Mouse (Mus musculus): ENCODE measurements around the gene Ccdc51. TPM values are rescaled to one million over a fixed set of nuclear protein-coding genes. Genes with fewer than 3 reads are reported as not detected.
A peak's percentile ranks its signal among the peaks of the same experiment; 100 is the strongest.
"Not testable (repeated sequence)": the region's sequence is repeated elsewhere in the genome, so short reads cannot be mapped to it uniquely, and the experiment has no call there.

Ccdc51 gene
- polyA plus RNA-seq, 1 experiment, result 9.7 TPM

GRCm38 (mm10) chr9:109127076-109127475 is 44.8 kb downstream of the Ccdc51 start:
- TF ChIP-seq POLR2A (IDR thresholded peaks at IDR 0.05; ENCODE audit: borderline replicate concordance, extremely low read depth, insufficient read depth, insufficient read length, poor library complexity, severe bottlenecking) (no peak), CTCF (IDR thresholded peaks at IDR 0.05; ENCODE audit: borderline replicate concordance, extremely low read depth, insufficient read depth, insufficient read length) (no peak)
- no peak for DNase-seq (ENCODE audit: low read depth)

GRCm38 (mm10) chr9:109128211-109128610 is 45.9 kb downstream of the Ccdc51 start:
- peak; percentile 48; the same call in 1 of the 2 replicates for TF ChIP-seq CTCF (IDR thresholded peaks at IDR 0.05; ENCODE audit: borderline replicate concordance, extremely low read depth, insufficient read depth, insufficient read length)
- no peak for TF ChIP-seq POLR2A (IDR thresholded peaks at IDR 0.05; ENCODE audit: borderline replicate concordance, extremely low read depth, insufficient read depth, insufficient read length, poor library complexity, severe bottlenecking)
- DNase-seq (ENCODE audit: low read depth), result peak; percentile 29

GRCm38 (mm10) chr9:109130076-109130475 is 47.8 kb downstream of the Ccdc51 start:
- no peak for DNase-seq (ENCODE audit: low read depth)
- TF ChIP-seq CTCF (IDR thresholded peaks at IDR 0.05; ENCODE audit: borderline replicate concordance, extremely low read depth, insufficient read depth, insufficient read length) (no peak), POLR2A (IDR thresholded peaks at IDR 0.05; ENCODE audit: borderline replicate concordance, extremely low read depth, insufficient read depth, insufficient read length, poor library complexity, severe bottlenecking) (no peak)

GRCm38 (mm10) chr9:109140414-109140813 is 58.1 kb downstream of the Ccdc51 start:
- DNase-seq (ENCODE audit: low read depth), result not testable (repeated sequence)

Other genes starting within 250 kb of the Ccdc51 start
- gene Slc26a6, start 229.2 kb upstream of the Ccdc51 start, polyA plus RNA-seq (2012; rRNA removed), result 22.4 and 23.1 TPM in 2 replicates
- gene Tmem89, start 167.9 kb upstream of the Ccdc51 start, polyA plus RNA-seq (2012; rRNA removed), result 0.76 and 0.88 TPM in 2 replicates
- 363 and 420 TPM in 2 replicates for gene Uqcrc1, start 145.9 kb upstream of the Ccdc51 start, polyA plus RNA-seq (2012; rRNA removed)
- gene Col7a1, start 128.9 kb upstream of the Ccdc51 start, polyA plus RNA-seq (2012; rRNA removed), result 7.5 and 8.3 TPM in 2 replicates
- 0.75 and 0.96 TPM in 2 replicates for gene Ucn2, start 96.5 kb upstream of the Ccdc51 start, polyA plus RNA-seq (2012; rRNA removed)
- 32.0 and 35.3 TPM in 2 replicates for gene Pfkfb4, start 90.7 kb upstream of the Ccdc51 start, polyA plus RNA-seq (2012; rRNA removed)
- 78.6 and 83.1 TPM in 2 replicates for gene Shisa5, start 43.9 kb upstream of the Ccdc51 start, polyA plus RNA-seq (2012; rRNA removed)
- gene Trex1, start 22.8 kb upstream of the Ccdc51 start, polyA plus RNA-seq (2012; rRNA removed), result 48.3 and 61.0 TPM in 2 replicates
- 41.6 and 43.6 TPM in 2 replicates for gene Atrip, start 8.4 kb upstream of the Ccdc51 start, polyA plus RNA-seq (2012; rRNA removed)
- gene Tma7, start 94 bp downstream of the Ccdc51 start, polyA plus RNA-seq (2012; rRNA removed), result 161 and 195 TPM in 2 replicates
- 67.5 and 82.1 TPM in 2 replicates for gene Plxnb1, start 12.9 kb downstream of the Ccdc51 start, polyA plus RNA-seq (2012; rRNA removed)
- not detected in 2 replicates for gene Fbxw21, start 79.5 kb downstream of the Ccdc51 start, polyA plus RNA-seq (2012; rRNA removed)
- gene Fbxw13, start 113.5 kb downstream of the Ccdc51 start, polyA plus RNA-seq (2012; rRNA removed), result not detected in 2 replicates
- gene Fbxw20, start 152.3 kb downstream of the Ccdc51 start, polyA plus RNA-seq (2012; rRNA removed), result not detected in 2 replicates
- not detected in 2 replicates for gene Fbxw14, start 205.2 kb downstream of the Ccdc51 start, polyA plus RNA-seq (2012; rRNA removed)

All from brain, embryonic 14.5 days (tissue).